Mouse (Mus musculus) CH12.LX (cell line): ENCODE measurements around the gene Wipf1. TPM values are rescaled to one million over a fixed set of nuclear protein-coding genes. Genes with fewer than 3 reads are reported as not detected.

ENCODE experiments used
- DNase-seq: peaks from one replicate; pipeline ENCODE4 v3.0.0-alpha.2; 2013; ENCODE audit errors: extremely low read depth
- H3K27ac ChIP-seq: 2 replicates; pipeline ENCODE4 v1.5.1; 2012; ENCODE audit warnings: low read depth, mild to moderate bottlenecking, control low read depth, moderate library complexity; ENCODE audit not compliant: insufficient read depth
- H3K27me3 ChIP-seq: replicated peaks from 2 replicates; pipeline ENCODE3; 2012; ENCODE audit warnings: inconsistent platforms
- H3K36me3 ChIP-seq, 2 experiments: replicated peaks in 1 of 2; 2 replicates each; pipeline versions ENCODE3 to v1.6.1; 2012; ENCODE audit warnings: inconsistent platforms in 1 of 2, low read length in 1 of 2, mild to moderate bottlenecking in 1 of 2, mixed read lengths in 1 of 2, moderate library complexity in 1 of 2; ENCODE audit not compliant: control insufficient read depth in 1 of 2, insufficient read depth in 1 of 2
- H3K4me1 ChIP-seq, 2 experiments: 2 replicates each; pipeline ENCODE4 v1.6.1; 2012; ENCODE audit warnings: inconsistent platforms in 1 of 2, moderate library complexity in 1 of 2; ENCODE audit not compliant: insufficient read depth in 2 of 2, control insufficient read depth in 1 of 2
- H3K4me2 ChIP-seq: 2 replicates; pipeline ENCODE4 v1.6.1; 2012; ENCODE audit warnings: low read depth, mild to moderate bottlenecking, control low read depth; ENCODE audit not compliant: poor library complexity, insufficient read depth, severe bottlenecking
- H3K4me3 ChIP-seq, 3 experiments: fragments of 150-350 bp in 1 of 3; sonication (generic) in 1 of 3; replicated peaks in 1 of 3; 2 replicates each; pipeline versions ENCODE3 to v1.5.1; 2011 to 2012; ENCODE audit warnings: low read depth in 2 of 3, low read length in 2 of 3, mild to moderate bottlenecking in 2 of 3, moderate library complexity in 2 of 3, control low read depth in 1 of 3, improper control_type of control experiment in 1 of 3, inconsistent platforms in 1 of 3, mixed read lengths in 1 of 3; ENCODE audit not compliant: poor library complexity in 1 of 3
- H3K79me2 ChIP-seq: replicated peaks from 2 replicates; pipeline ENCODE4 v1.6.1; 2012; ENCODE audit warnings: mild to moderate bottlenecking, moderate library complexity; ENCODE audit not compliant: control insufficient read depth, poor library complexity, insufficient read depth, severe bottlenecking; ENCODE audit errors: extremely low read depth
- H3K9ac ChIP-seq: 2 replicates; pipeline ENCODE4 v1.6.1; 2012; ENCODE audit warnings: low read depth, mild to moderate bottlenecking, control low read depth, moderate library complexity; ENCODE audit not compliant: insufficient read depth
- H3K9me3 ChIP-seq: replicated peaks from 2 replicates; pipeline ENCODE3; 2012; ENCODE audit warnings: low read length, inconsistent platforms, mixed read lengths
- BHLHE40 ChIP-seq: IDR thresholded peaks from 2 replicates; pipeline ENCODE4 v1.6.1; 2011; ENCODE audit warnings: mild to moderate bottlenecking, low read depth, low read length, improper control_type of control experiment
- CHD2 ChIP-seq: IDR thresholded peaks from 2 replicates; pipeline ENCODE4 v1.6.1; 2011; ENCODE audit warnings: low read length, improper control_type of control experiment
- CTCF ChIP-seq, 2 experiments: IDR thresholded peaks in 1 of 2; conservative IDR thresholded peaks in 1 of 2; 2 replicates each; pipeline ENCODE4 v1.5.1; 2011 to 2012; ENCODE audit warnings: low read depth in 2 of 2, low read length in 2 of 2, improper control_type of control experiment in 1 of 2, inconsistent platforms in 1 of 2, mild to moderate bottlenecking in 1 of 2, moderate library complexity in 1 of 2
- E2F4 ChIP-seq: IDR thresholded peaks from 2 replicates; pipeline ENCODE4 v1.6.1; 2011; ENCODE audit warnings: low read depth, low read length, improper control_type of control experiment; ENCODE audit not compliant: insufficient replicate concordance
- EP300 ChIP-seq: IDR thresholded peaks from 2 replicates; pipeline ENCODE4 v1.6.1; 2011; ENCODE audit warnings: low read length, improper control_type of control experiment
- GABPA ChIP-seq: IDR thresholded peaks from 2 replicates; pipeline ENCODE4 v1.6.1; 2012; ENCODE audit warnings: low read depth, low read length, improper control_type of control experiment, inconsistent platforms; ENCODE audit not compliant: insufficient replicate concordance
- JUN ChIP-seq: IDR thresholded peaks from 2 replicates; pipeline ENCODE4 v1.6.1; 2011; ENCODE audit warnings: low read depth, mild to moderate bottlenecking, low read length, improper control_type of control experiment, moderate library complexity; ENCODE audit not compliant: insufficient read depth
- MAFK ChIP-seq: IDR thresholded peaks from 2 replicates; pipeline ENCODE4 v1.6.1; 2011; ENCODE audit warnings: low read length, improper control_type of control experiment; ENCODE audit not compliant: insufficient replicate concordance
- MAZ ChIP-seq: IDR thresholded peaks from 2 replicates; pipeline ENCODE4 v1.6.1; 2012; ENCODE audit warnings: low read depth, mild to moderate bottlenecking, inconsistent platforms, low read length, improper control_type of control experiment, moderate library complexity
- MXI1 ChIP-seq: IDR thresholded peaks from 2 replicates; pipeline ENCODE4 v1.6.1; 2011; ENCODE audit warnings: mild to moderate bottlenecking, low read depth, low read length, improper control_type of control experiment
- NELFE ChIP-seq: IDR thresholded peaks from 2 replicates; pipeline ENCODE4 v1.6.1; 2011; ENCODE audit warnings: low read depth, low read length, improper control_type of control experiment
- PAX5 ChIP-seq: IDR thresholded peaks from 2 replicates; pipeline ENCODE4 v1.6.1; 2012; ENCODE audit warnings: low read length, inconsistent platforms, mixed read lengths
- POLR2A ChIP-seq: IDR thresholded peaks from 2 replicates; pipeline ENCODE4 v1.6.1; 2011; ENCODE audit warnings: low read depth, mild to moderate bottlenecking, improper control_type of control experiment, low read length
- RAD21 ChIP-seq: IDR thresholded peaks from 2 replicates; pipeline ENCODE4 v1.6.1; 2011; ENCODE audit warnings: low read depth, mild to moderate bottlenecking, low read length, improper control_type of control experiment, moderate library complexity
- USF1 ChIP-seq: IDR thresholded peaks from 2 replicates; pipeline ENCODE4 v1.6.1; 2014; ENCODE audit warnings: low read depth, mild to moderate bottlenecking, inconsistent platforms, low read length, improper control_type of control experiment
- ZKSCAN1 ChIP-seq: IDR thresholded peaks from 2 replicates; pipeline ENCODE4 v1.6.1; 2012; ENCODE audit warnings: low read depth, inconsistent platforms, low read length, improper control_type of control experiment, borderline replicate concordance
- ZMIZ1 ChIP-seq: IDR thresholded peaks from 2 replicates; pipeline ENCODE4 v1.6.1; 2012; ENCODE audit warnings: low read depth, mild to moderate bottlenecking, inconsistent platforms, low read length, improper control_type of control experiment
- dilution Hi-C: fragments of 300-500 bp; cut with MboI; formaldehyde crosslinking; loops from 2 replicates; pipeline ENCODE4 v1.14.3; 2020; ENCODE audit warnings: low sequenced_read_pairs; ENCODE audit not compliant: extremely low pct_unique_long_range_greater_than_20kb, extremely low pct_ligation_motif_present
- in situ Hi-C: fragments of 300-500 bp; cut with MboI; formaldehyde crosslinking; loops from 3 replicates; pipeline ENCODE4 v1.14.3; 2019; ENCODE audit warnings: low sequenced_read_pairs, low pct_ligation_motif_present, low pct_unique_long_range_greater_than_20kb, mixed read lengths
- polyA plus RNA-seq: library from polyadenylated mRNA; unstranded; fragments of >175 nt; gene quantifications from 2 replicates; pipeline ENCODE4 v1.2.1, GENCODE M21; 2012; ENCODE audit warnings: low read depth; ENCODE audit not compliant: insufficient read length
- total RNA-seq, 2 experiments: library from RNA; depleted of rRNA; stranded (reverse); fragments of 300-350 nt in 1 of 2; fragments of >200 nt in 1 of 2; gene quantifications; 2 replicates each; pipeline ENCODE4 v1.2.3; 2012 to 2014

Wipf1 gene
- total and polyA plus RNA-seq, 3 experiments, result 18.3 to 95.0 (median 21.8) TPM

DNA sequence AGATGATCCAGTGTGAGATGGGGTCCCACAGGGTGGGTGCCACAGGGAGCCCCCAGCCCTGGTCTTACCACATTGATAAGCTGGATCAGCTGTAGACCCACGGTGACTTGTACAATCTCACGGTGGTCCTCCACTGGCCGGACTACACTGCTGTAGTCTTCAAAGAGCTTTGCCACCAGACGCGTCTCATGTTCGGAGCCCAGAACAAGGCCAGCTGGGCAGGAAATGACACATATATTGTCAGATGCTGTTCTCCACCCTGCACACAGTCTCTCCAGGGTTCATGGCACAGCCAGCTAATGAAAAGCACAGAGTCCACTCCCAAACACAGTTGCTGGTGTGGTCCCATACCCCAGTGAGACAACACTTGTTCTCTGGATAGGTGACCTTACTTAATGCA, 44.9 kb upstream of the Wipf1 start:
- Histone ChIP-seq H3K36me3 (no peaks in the 10 kb centered on the region), H3K79me2 (no peaks in the 10 kb centered on the region), H3K27ac (no peak overlapping the region), H3K9me3 (no peaks in the 10 kb centered on the region), H3K27me3 (no peaks in the 10 kb centered on the region), H3K4me2 (peak overlapping the region; percentile 22; the same call in 1 of the 2 replicates), H3K9ac (no peak overlapping the region), H3K4me3 (no peak overlapping the region), H3K4me1 (peaks cover 8 to 12% of the 10 kb centered on the region in 2 experiments; a peak in 2 of 4 replicates)
- DNase-seq, result no peak
- in situ Hi-C loops, result loop anchor here (25.0 kb wide), 1 partner anchor 313 kb away; the partner anchor contains the start of gene Atf2
- TF ChIP-seq BHLHE40 (no peak), POLR2A (no peak), ZKSCAN1 (no peak), MXI1 (no peak), E2F4 (no peak), USF1 (no peak), JUN (no peak), MAFK (no peak), PAX5 (no peak), NELFE (no peak), CHD2 (no peak), RAD21 (no peak), MAZ (no peak), GABPA (no peak), CTCF (conservative IDR thresholded peaks at IDR 0.05 in 1 of 2, IDR thresholded peaks at IDR 0.05 in 1 of 2; ENCODE audit: low read depth in 2 of 2, low read length in 2 of 2) (no peak), EP300 (no peak)
- TF ChIP-seq, all 38 proteins: peak for 0
- dilution Hi-C loops, result no loop called here

DNA sequence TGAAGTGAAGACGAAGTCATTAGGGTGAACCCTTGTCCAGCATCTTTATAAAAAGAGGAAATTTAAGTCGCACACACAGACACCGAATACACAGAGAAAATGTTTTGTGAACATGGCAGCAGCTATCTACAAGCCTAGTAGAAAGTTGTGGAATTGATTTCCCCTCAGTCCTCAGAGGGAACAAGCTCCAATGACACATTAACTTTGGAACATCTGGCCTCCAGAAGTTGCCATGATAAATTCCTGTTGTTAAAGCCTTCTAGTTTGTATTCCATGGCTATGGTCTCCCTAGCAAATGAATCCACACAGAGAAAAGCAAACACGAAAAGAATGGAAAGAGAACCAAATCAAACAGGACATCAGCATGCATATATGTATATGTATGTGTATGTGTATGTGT, 44.0 kb upstream of the Wipf1 start:
- peaks cover 8 to 12% of the 10 kb centered on the region in 2 experiments; a peak in 2 of 4 replicates for H3K4me1 ChIP-seq
- no peak overlapping the region for H3K27ac ChIP-seq
- no peak for DNase-seq
- in situ Hi-C loops (loop anchor here (25.0 kb wide), 1 partner anchor 314 kb away; the partner anchor contains the start of gene Atf2), dilution Hi-C loops (no loop called here)
- H3K27me3 ChIP-seq, result peaks cover 2% of the 10 kb centered on the region
- TF ChIP-seq ZMIZ1, result no peak
- no peak for TF ChIP-seq CTCF (conservative IDR thresholded peaks at IDR 0.05 in 1 of 2, IDR thresholded peaks at IDR 0.05 in 1 of 2; ENCODE audit: low read depth in 2 of 2, low read length in 2 of 2)
- no peak for TF ChIP-seq BHLHE40
- H3K4me3 ChIP-seq, result no peak overlapping the region
- H3K9me3 ChIP-seq, result no peaks in the 10 kb centered on the region
- H3K79me2 ChIP-seq, result no peaks in the 10 kb centered on the region
- H3K9ac ChIP-seq, result no peak overlapping the region
- no peaks in the 10 kb centered on the region for H3K36me3 ChIP-seq
- no peak overlapping the region for H3K4me2 ChIP-seq
